Mouse (Mus musculus): Measurements from ENCODE around the gene Rassf7. TPM values are rescaled to one million over a fixed set of nuclear protein-coding genes. Genes with fewer than 3 reads are reported as not detected.

Rassf7 gene
- polyA plus RNA-seq, 1 experiment, result 54.5 TPM

DNA sequence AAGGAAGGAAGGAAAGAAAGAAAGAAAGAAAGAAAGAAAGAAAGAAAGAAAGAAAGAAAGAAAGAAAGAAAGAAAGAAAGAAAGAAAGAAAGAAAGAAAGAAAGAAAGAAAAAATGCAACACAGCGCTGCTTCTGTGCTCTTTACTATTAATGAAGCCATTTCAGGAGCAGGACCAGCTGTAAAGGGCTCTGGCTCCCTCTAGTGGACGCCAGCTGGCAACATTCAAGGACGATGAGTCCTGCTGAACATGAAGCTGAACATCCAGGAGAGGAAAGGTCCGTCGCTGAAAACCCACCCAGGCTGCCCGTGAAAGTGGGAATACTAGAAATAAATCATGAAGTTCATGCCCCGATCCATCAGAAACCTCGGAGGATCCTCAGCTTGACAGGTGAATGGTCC, 39.5 kb upstream of the Rassf7 start:
- Histone ChIP-seq H3K4me3 (no peak overlapping the region), H3K79me2 (ENCODE audit: control insufficient read depth, insufficient read depth) (no peaks in the 10 kb centered on the region), H3K4me2 (ENCODE audit: low read depth) (peak overlapping the region; percentile 22), H3ac (ENCODE audit: control insufficient read depth, insufficient read length) (no peak overlapping the region), H3K27me3 (ENCODE audit: control insufficient read depth, insufficient read depth, insufficient read length) (peaks cover 6% of the 10 kb centered on the region), H3K36me3 (ENCODE audit: control insufficient read depth, insufficient read depth) (no peaks in the 10 kb centered on the region)
- no peak for TF ChIP-seq SRF (IDR thresholded peaks at IDR 0.05; ENCODE audit: control insufficient read depth, insufficient read length, low read depth)
- TF ChIP-seq REST (IDR thresholded peaks at IDR 0.05; ENCODE audit: insufficient read depth, insufficient read length), result no peak
- TF ChIP-seq MYOD1 (IDR thresholded peaks at IDR 0.05; ENCODE audit: control insufficient read depth in 1 of 3, insufficient read length in 2 of 3, low read depth in 2 of 3), result no peak
- no peak for TF ChIP-seq POLR2AphosphoS2 (IDR thresholded peaks at IDR 0.05; ENCODE audit: insufficient read length, low read depth)
- no peak for TF ChIP-seq MYOG (IDR thresholded peaks at IDR 0.05; ENCODE audit: control insufficient read depth in 1 of 3, insufficient read depth in 1 of 3, insufficient read length in 2 of 3, low read depth in 2 of 3)
- no peak for TF ChIP-seq TCF12 (IDR thresholded peaks at IDR 0.05; ENCODE audit: insufficient read depth, poor library complexity, severe bottlenecking)
- TF ChIP-seq TCF3 (IDR thresholded peaks at IDR 0.05; ENCODE audit: insufficient read length, low read depth), result no peak
- no peak for TF ChIP-seq USF1 (IDR thresholded peaks at IDR 0.05; ENCODE audit: low read depth)
- no peak for TF ChIP-seq MAX (IDR thresholded peaks at IDR 0.05; ENCODE audit: low read depth)
- no peak for TF ChIP-seq E2F4 (IDR thresholded peaks at IDR 0.05; ENCODE audit: insufficient read depth)

- H3K27me3 ChIP-seq (ENCODE audit: control insufficient read depth, insufficient read depth, insufficient read length), result no peaks in the 10 kb centered on the region
- H3K4me3 ChIP-seq, result no peak overlapping the region
- TF ChIP-seq POLR2AphosphoS2 (IDR thresholded peaks at IDR 0.05; ENCODE audit: insufficient read length, low read depth) (peak; percentile 52), REST (IDR thresholded peaks at IDR 0.05; ENCODE audit: insufficient read depth, insufficient read length) (no peak)
- H3K79me2 ChIP-seq (ENCODE audit: control insufficient read depth, insufficient read depth), result peaks cover 9% of the 10 kb centered on the region
- peaks cover 18% of the 10 kb centered on the region for H3K36me3 ChIP-seq (ENCODE audit: control insufficient read depth, insufficient read depth)
- no peak overlapping the region for H3K4me2 ChIP-seq (ENCODE audit: low read depth)
- H3ac ChIP-seq (ENCODE audit: control insufficient read depth, insufficient read length), result no peak overlapping the region
These were observed 27.5 kb upstream of the Rassf7 start for GRCm38 (mm10) chr7:141188194-141188593.

DNA sequence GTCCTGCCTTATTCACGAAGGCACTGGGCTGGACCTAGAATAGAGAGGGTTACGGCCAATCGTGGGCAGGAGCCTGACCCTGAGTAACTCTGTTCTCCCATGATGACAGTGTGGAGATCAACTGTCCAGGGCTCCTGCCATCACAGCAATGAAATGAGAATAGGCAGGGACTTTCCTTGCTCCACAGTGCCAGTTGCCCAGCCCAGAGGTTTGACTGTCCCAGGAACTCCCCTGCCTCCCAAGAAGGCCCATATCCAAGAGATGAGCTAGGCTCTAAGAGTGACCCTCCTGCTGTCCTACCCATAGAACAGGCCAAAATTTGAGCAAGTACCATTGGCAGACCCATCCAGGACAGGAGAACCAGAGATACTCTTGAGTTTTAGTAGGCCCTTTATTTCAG, 26.9 kb upstream of the Rassf7 start:
- no peak overlapping the region for H3K4me3 ChIP-seq
- H3K36me3 ChIP-seq (ENCODE audit: control insufficient read depth, insufficient read depth), result peaks cover 18% of the 10 kb centered on the region
- H3K27me3 ChIP-seq (ENCODE audit: control insufficient read depth, insufficient read depth, insufficient read length), result no peaks in the 10 kb centered on the region
- TF ChIP-seq CEBPB (IDR thresholded peaks at IDR 0.05; ENCODE audit: insufficient read depth, poor library complexity, severe bottlenecking), result no peak
- no peak overlapping the region for H3K4me2 ChIP-seq (ENCODE audit: low read depth)
- no peak overlapping the region for H3ac ChIP-seq (ENCODE audit: control insufficient read depth, insufficient read length)
- peaks cover 9% of the 10 kb centered on the region for H3K79me2 ChIP-seq (ENCODE audit: control insufficient read depth, insufficient read depth)

DNA sequence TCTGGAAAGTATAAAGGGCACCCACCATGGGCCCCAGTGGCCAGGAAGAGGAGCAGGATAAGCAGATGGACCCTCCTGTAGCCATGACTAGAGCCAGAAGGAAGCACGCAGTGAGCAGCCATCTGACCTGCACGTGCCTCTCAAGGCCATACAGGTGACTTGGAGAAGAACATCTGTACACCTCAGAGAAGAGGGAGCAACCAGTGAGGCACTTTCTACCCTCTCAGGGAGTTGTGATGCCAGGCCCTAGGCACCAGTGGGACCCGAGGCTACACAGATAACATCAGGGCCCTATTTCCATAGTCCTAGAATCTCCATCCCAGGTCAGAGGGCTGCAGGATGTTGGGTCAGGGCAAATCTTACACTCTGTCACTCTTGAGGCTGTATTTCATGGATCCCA, 25.4 kb upstream of the Rassf7 start:
- Histone ChIP-seq H3K4me3 (no peak overlapping the region), H3K27me3 (ENCODE audit: control insufficient read depth, insufficient read depth, insufficient read length) (no peaks in the 10 kb centered on the region), H3K79me2 (ENCODE audit: control insufficient read depth, insufficient read depth) (peaks cover 9% of the 10 kb centered on the region), H3K36me3 (ENCODE audit: control insufficient read depth, insufficient read depth) (peaks cover 18% of the 10 kb centered on the region), H3K4me2 (ENCODE audit: low read depth) (no peak overlapping the region), H3ac (ENCODE audit: control insufficient read depth, insufficient read length) (no peak overlapping the region)
- TF ChIP-seq TCF3 (IDR thresholded peaks at IDR 0.05; ENCODE audit: insufficient read length, low read depth) (no peak), USF1 (IDR thresholded peaks at IDR 0.05; ENCODE audit: low read depth) (no peak), POLR2A (IDR thresholded peaks at IDR 0.05; ENCODE audit: insufficient read length, low read depth) (no peak), POLR2AphosphoS2 (IDR thresholded peaks at IDR 0.05; ENCODE audit: insufficient read length, low read depth) (no peak), E2F4 (IDR thresholded peaks at IDR 0.05; ENCODE audit: insufficient read depth) (no peak), CEBPB (IDR thresholded peaks at IDR 0.05; ENCODE audit: insufficient read depth, poor library complexity, severe bottlenecking) (no peak), MAX (IDR thresholded peaks at IDR 0.05; ENCODE audit: low read depth) (no peak), SRF (IDR thresholded peaks at IDR 0.05; ENCODE audit: control insufficient read depth, insufficient read length, low read depth) (no peak), MYOD1 (IDR thresholded peaks at IDR 0.05; ENCODE audit: control insufficient read depth in 1 of 3, insufficient read length in 2 of 3, low read depth in 2 of 3) (no peak), TCF12 (IDR thresholded peaks at IDR 0.05; ENCODE audit: insufficient read depth, poor library complexity, severe bottlenecking) (no peak), MYOG (IDR thresholded peaks at IDR 0.05; ENCODE audit: control insufficient read depth in 1 of 3, insufficient read depth in 1 of 3, insufficient read length in 2 of 3, low read depth in 2 of 3) (no peak), REST (IDR thresholded peaks at IDR 0.05; ENCODE audit: insufficient read depth, insufficient read length) (no peak)

GRCm38 (mm10) chr7:141191036-141191435, 24.6 kb upstream of the Rassf7 start:
- no peak for TF ChIP-seq MAX (IDR thresholded peaks at IDR 0.05; ENCODE audit: low read depth)
- no peak for TF ChIP-seq E2F4 (IDR thresholded peaks at IDR 0.05; ENCODE audit: insufficient read depth)
- TF ChIP-seq REST (IDR thresholded peaks at IDR 0.05; ENCODE audit: insufficient read depth, insufficient read length), result no peak
- no peak for TF ChIP-seq SRF (IDR thresholded peaks at IDR 0.05; ENCODE audit: control insufficient read depth, insufficient read length, low read depth)
- no peak for TF ChIP-seq MYOD1 (IDR thresholded peaks at IDR 0.05; ENCODE audit: control insufficient read depth in 1 of 3, insufficient read length in 2 of 3, low read depth in 2 of 3)
- TF ChIP-seq POLR2A (IDR thresholded peaks at IDR 0.05; ENCODE audit: insufficient read length, low read depth), result no peak
- TF ChIP-seq MYOG (IDR thresholded peaks at IDR 0.05; ENCODE audit: control insufficient read depth in 1 of 3, insufficient read depth in 1 of 3, insufficient read length in 2 of 3, low read depth in 2 of 3), result no peak
- Histone ChIP-seq H3ac (ENCODE audit: control insufficient read depth, insufficient read length) (no peak overlapping the region), H3K79me2 (ENCODE audit: control insufficient read depth, insufficient read depth) (peaks cover 9% of the 10 kb centered on the region), H3K27me3 (ENCODE audit: control insufficient read depth, insufficient read depth, insufficient read length) (no peaks in the 10 kb centered on the region), H3K4me2 (ENCODE audit: low read depth) (no peak overlapping the region), H3K36me3 (ENCODE audit: control insufficient read depth, insufficient read depth) (peaks cover 18% of the 10 kb centered on the region), H3K4me3 (no peak overlapping the region)
